11 mouse cellular contexts compared by ENCODE assay signal in the genomic region with DNA sequence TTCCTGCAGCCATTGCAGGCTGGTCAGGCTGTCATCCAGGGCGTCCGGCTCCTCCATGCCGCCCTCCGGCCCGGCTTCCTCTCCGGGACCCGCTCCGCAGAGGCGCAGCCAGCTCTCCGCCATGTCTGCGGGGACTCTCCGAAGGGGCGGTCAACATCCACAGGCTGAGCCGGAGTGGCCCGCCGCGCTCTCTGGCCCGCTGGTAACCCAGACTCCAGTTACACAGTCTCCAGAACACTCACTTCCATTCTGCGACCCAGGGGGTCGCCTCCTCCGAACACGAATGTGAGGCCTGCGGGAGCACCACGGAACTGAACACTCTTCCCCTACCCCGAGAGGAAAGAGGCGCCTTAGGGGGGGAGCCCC. TPM values are rescaled to one million over a fixed set of nuclear protein-coding genes. Genes with fewer than 3 reads are reported as not detected.
A peak's percentile ranks its signal among the peaks of the same experiment; 100 is the strongest.
DNase-seq lines count a peak whose midpoint lies in the region; ATAC-seq lines count a peak whose summit lies in the region.
"Had no signal": no experiment of that assay in that cellular context is flagged by ENCODE, and none has a peak within 500 bp of the region (broad histone marks: within the 10 kb centered on the region; RNA-seq: fewer than 3 reads in every experiment).

No protein-coding gene starts in this region.

- peak overlapping the region; percentile 98 for H3K4me2 ChIP-seq in kidney, embryonic 15.5 days
- peak overlapping the region; percentile 98 for H3K4me2 ChIP-seq in embryonic facial prominence, embryonic 15.5 days (replicated peaks)
- peak overlapping the region; percentile 96 for H3K4me2 ChIP-seq in limb, embryonic 11.5 days (ENCODE audit: low read depth, severe bottlenecking)
- H3K4me2 ChIP-seq in neural tube, embryonic 13.5 days = peak overlapping the region; percentile 85

- WGBS in kidney, embryonic 15.5 days = 6% methylated on average over 26 of the region's 26 CpGs
- whole genome bisulfite sequencing in embryonic facial prominence, embryonic 15.5 days = 4% methylated on average over 26 of the region's 26 CpGs
- WGBS in limb, embryonic 11.5 days = 4% methylated on average over 26 of the region's 26 CpGs
- WGBS in neural tube, embryonic 13.5 days = 6% methylated on average over 26 of the region's 26 CpGs

- H3K9ac ChIP-seq in kidney, embryonic 15.5 days = peak overlapping the region; percentile 27
- no peak overlapping the region for H3K9ac ChIP-seq in embryonic facial prominence, embryonic 15.5 days
- peak overlapping the region; percentile 27; the same call in 1 of the 2 replicates for H3K9ac ChIP-seq in limb, embryonic 11.5 days (ENCODE audit: low read length)
- H3K9ac ChIP-seq in neural tube, embryonic 13.5 days = peak overlapping the region; percentile 59

- H3K36me3 ChIP-seq in kidney, embryonic 15.5 days = no peaks in the 10 kb centered on the region
- H3K36me3 ChIP-seq in embryonic facial prominence, embryonic 15.5 days = no peaks in the 10 kb centered on the region
- H3K36me3 ChIP-seq in limb, embryonic 11.5 days (ENCODE audit: control insufficient read depth, insufficient read depth, low read length) = no peaks in the 10 kb centered on the region
- H3K36me3 ChIP-seq in neural tube, embryonic 13.5 days = peaks cover 13% of the 10 kb centered on the region
- H3K36me3 ChIP-seq: G1E had no signal

- peaks cover 93% of the 10 kb centered on the region for H3K4me1 ChIP-seq in kidney, embryonic 15.5 days
- peaks cover 41% of the 10 kb centered on the region for H3K4me1 ChIP-seq in embryonic facial prominence, embryonic 15.5 days
- H3K4me1 ChIP-seq in limb, embryonic 11.5 days (ENCODE audit: control insufficient read depth, insufficient read depth, low read length) = peaks cover 20% of the 10 kb centered on the region
- peaks cover 78% of the 10 kb centered on the region for H3K4me1 ChIP-seq in neural tube, embryonic 13.5 days (replicated peaks)

- peak overlapping the region; percentile 87; the same call in 1 of the 2 replicates for H3K27ac ChIP-seq in kidney, embryonic 15.5 days
- H3K27ac ChIP-seq in embryonic facial prominence, embryonic 15.5 days (replicated peaks) = no peak overlapping the region
- no peak overlapping the region for H3K27ac ChIP-seq in limb, embryonic 11.5 days (replicated peaks; ENCODE audit: low read depth, low read length)
- H3K27ac ChIP-seq in neural tube, embryonic 13.5 days (replicated peaks) = no peak overlapping the region

- H3K27me3 ChIP-seq in kidney, embryonic 15.5 days = peaks cover 31% of the 10 kb centered on the region
- peaks cover 24% of the 10 kb centered on the region for H3K27me3 ChIP-seq in embryonic facial prominence, embryonic 15.5 days
- peaks cover 23% of the 10 kb centered on the region for H3K27me3 ChIP-seq in limb, embryonic 11.5 days (ENCODE audit: control insufficient read depth, insufficient read depth, low read length)
- peaks cover 24% of the 10 kb centered on the region for H3K27me3 ChIP-seq in neural tube, embryonic 13.5 days

- ATAC-seq in kidney, embryonic 15.5 days (replicated peaks; ENCODE audit: low FRiP score) = no peak
- no peak for ATAC-seq in embryonic facial prominence, embryonic 15.5 days (ENCODE audit: insufficient number of reproducible peaks, low FRiP score, low TSS enrichment, low read depth)
- ATAC-seq in limb, embryonic 11.5 days (ENCODE audit: insufficient number of reproducible peaks, low FRiP score, low TSS enrichment, low read depth) = no peak
- ATAC-seq in neural tube, embryonic 13.5 days (ENCODE audit: low read depth) = no peak
- no peak for ATAC-seq in cerebellum, adult (ENCODE audit: insufficient number of reproducible peaks, low FRiP score, low TSS enrichment)

- no peaks in the 10 kb centered on the region for H3K9me3 ChIP-seq in kidney, embryonic 15.5 days (replicated peaks)
- H3K9me3 ChIP-seq in embryonic facial prominence, embryonic 15.5 days (replicated peaks) = no peaks in the 10 kb centered on the region
- H3K9me3 ChIP-seq in limb, embryonic 11.5 days (ENCODE audit: control insufficient read depth, low read length) = no peaks in the 10 kb centered on the region
- H3K9me3 ChIP-seq in neural tube, embryonic 13.5 days = no peaks in the 10 kb centered on the region
- H3K9me3 ChIP-seq: G1E had no signal

- no peak for DNase-seq in kidney, adult 18-20 months
- no peak for DNase-seq in limb, embryonic 11.5 days (ENCODE audit: low spot score)
- no peak for DNase-seq in cerebellum, postnatal 14 days
- no peak for DNase-seq in layer of hippocampus, adult 9-10 months (ENCODE audit: low spot score)
- DNase-seq: cerebellum, adult 11-12 months; heart, postnatal 4 days had no signal

- H3K4me3 ChIP-seq in kidney, embryonic 15.5 days (replicated peaks) = peak overlapping the region; percentile 57
- peak overlapping the region; percentile 69 for H3K4me3 ChIP-seq in embryonic facial prominence, embryonic 15.5 days (replicated peaks)
- peak overlapping the region; percentile 20 for H3K4me3 ChIP-seq in limb, embryonic 11.5 days (ENCODE audit: low read depth, low read length)
- H3K4me3 ChIP-seq in neural tube, embryonic 13.5 days = peak overlapping the region; percentile 47

RNA-seq across cellular contexts. Expression of a gene that starts 0.8 kb away (rescaled TPM):
- 2.9 TPM in 2 replicates for polyA plus RNA-seq in kidney, embryonic 15.5 days (2015; fragmentation: Nextera tagmentation; extraction: Ambion mirVana)
- polyA plus RNA-seq in embryonic facial prominence, embryonic 15.5 days (2015; fragmentation: Nextera tagmentation; extraction: Ambion mirVana) = 30.6 and 69.8 TPM in 2 replicates
- polyA plus RNA-seq in limb, embryonic 11.5 days (2014; fragmentation: Nextera tagmentation; extraction: Ambion mirVana) = 0.09 and 0.20 TPM in 2 replicates
- polyA plus RNA-seq in neural tube, embryonic 13.5 days (2015; fragmentation: Nextera tagmentation; extraction: Ambion mirVana) = 7.8 and 8.1 TPM in 2 replicates

RNA-seq across cellular contexts. Expression of a gene that starts 27.4 kb away (rescaled TPM):
- polyA plus RNA-seq in kidney, embryonic 15.5 days (2015; fragmentation: Nextera tagmentation; extraction: Ambion mirVana) = 61.8 and 64.0 TPM in 2 replicates
- 67.5 and 68.8 TPM in 2 replicates for polyA plus RNA-seq in embryonic facial prominence, embryonic 15.5 days (2015; fragmentation: Nextera tagmentation; extraction: Ambion mirVana)
- 69.4 and 69.5 TPM in 2 replicates for polyA plus RNA-seq in limb, embryonic 11.5 days (2014; fragmentation: Nextera tagmentation; extraction: Ambion mirVana)
- polyA plus RNA-seq in neural tube, embryonic 13.5 days (2015; fragmentation: Nextera tagmentation; extraction: Ambion mirVana) = 81.5 and 88.7 TPM in 2 replicates

RNA-seq across cellular contexts. Expression of a gene that starts 53.7 kb away (rescaled TPM):
- 0.22 and 0.32 TPM in 2 replicates for polyA plus RNA-seq in kidney, embryonic 15.5 days (2015; fragmentation: Nextera tagmentation; extraction: Ambion mirVana)
- polyA plus RNA-seq in embryonic facial prominence, embryonic 15.5 days (2015; fragmentation: Nextera tagmentation; extraction: Ambion mirVana) = 0.27 and 0.47 TPM in 2 replicates
- polyA plus RNA-seq in limb, embryonic 11.5 days (2014; fragmentation: Nextera tagmentation; extraction: Ambion mirVana) = 0.12 and 0.17 TPM in 2 replicates
- polyA plus RNA-seq in neural tube, embryonic 13.5 days (2015; fragmentation: Nextera tagmentation; extraction: Ambion mirVana) = 1.1 and 1.2 TPM in 2 replicates
- polyA plus RNA-seq: G1E had no signal
